Mouse (Mus musculus): ENCODE measurements around the gene Ifnar1. TPM values are rescaled to one million over a fixed set of nuclear protein-coding genes. Genes with fewer than 3 reads are reported as not detected.

Gene Ifnar1
- polyA plus RNA-seq, 1 experiment: 12.7 TPM

- no peak for TF ChIP-seq GATA1 (IDR thresholded peaks at IDR 0.05; ENCODE audit: low read length)
These were observed 56.6 kb downstream of the Ifnar1 start for GRCm38 (mm10) chr16:91541573-91542081.

- no peak for TF ChIP-seq GATA1 (IDR thresholded peaks at IDR 0.05; ENCODE audit: low read length)
These were observed 58.6 kb downstream of the Ifnar1 start for GRCm38 (mm10) chr16:91543619-91544018.

GRCm38 (mm10) chr16:91545597-91546281, 60.7 kb downstream of the Ifnar1 start:
- peak; percentile 91 for TF ChIP-seq GATA1 (IDR thresholded peaks at IDR 0.05; ENCODE audit: low read length)

GRCm38 (mm10) chr16:91546391-91546835, 61.4 kb downstream of the Ifnar1 start:
- TF ChIP-seq GATA1 (IDR thresholded peaks at IDR 0.05; ENCODE audit: low read length): no peak

GRCm38 (mm10) chr16:91546836-91547741, 62.1 kb downstream of the Ifnar1 start, which contains the start of gene Ifngr2:
Gene Ifngr2 (plus strand): TSS chr16:91547072.
- TF ChIP-seq GATA1 (IDR thresholded peaks at IDR 0.05; ENCODE audit: low read length): no peak

- TF ChIP-seq GATA1 (IDR thresholded peaks at IDR 0.05; ENCODE audit: low read length): no peak
These were observed 62.9 kb downstream of the Ifnar1 start for GRCm38 (mm10) chr16:91547974-91548373.

- no peak for TF ChIP-seq GATA1 (IDR thresholded peaks at IDR 0.05; ENCODE audit: low read length)
These were observed 63.5 kb downstream of the Ifnar1 start for GRCm38 (mm10) chr16:91548586-91548985.

- no peak for TF ChIP-seq GATA1 (IDR thresholded peaks at IDR 0.05; ENCODE audit: low read length)
These were observed 64.0 kb downstream of the Ifnar1 start for GRCm38 (mm10) chr16:91548996-91549395.

GRCm38 (mm10) chr16:91549616-91550015, 64.6 kb downstream of the Ifnar1 start:
- TF ChIP-seq GATA1 (IDR thresholded peaks at IDR 0.05; ENCODE audit: low read length): no peak

- TF ChIP-seq GATA1 (IDR thresholded peaks at IDR 0.05; ENCODE audit: low read length): no peak
These were observed 66.1 kb downstream of the Ifnar1 start for GRCm38 (mm10) chr16:91551081-91551524.

GRCm38 (mm10) chr16:91552072-91552471, 67.0 kb downstream of the Ifnar1 start:
- no peak for TF ChIP-seq GATA1 (IDR thresholded peaks at IDR 0.05; ENCODE audit: low read length)

GRCm38 (mm10) chr16:91553625-91554024, 68.6 kb downstream of the Ifnar1 start:
- no peak for TF ChIP-seq GATA1 (IDR thresholded peaks at IDR 0.05; ENCODE audit: low read length)

GRCm38 (mm10) chr16:91555017-91555605, 70.1 kb downstream of the Ifnar1 start:
- no peak for TF ChIP-seq GATA1 (IDR thresholded peaks at IDR 0.05; ENCODE audit: low read length)

GRCm38 (mm10) chr16:91556659-91557058, 71.6 kb downstream of the Ifnar1 start:
- no peak for TF ChIP-seq GATA1 (IDR thresholded peaks at IDR 0.05; ENCODE audit: low read length)

Other genes starting within 250 kb of the Ifnar1 start
- gene Olig1, start 215.5 kb upstream of the Ifnar1 start, polyA plus RNA-seq (2012): not detected in 2 replicates
- 28.8 and 44.2 TPM in 2 replicates for gene Ifnar2, start 112.5 kb upstream of the Ifnar1 start, polyA plus RNA-seq (2012)
- gene Gm21970, start 93.5 kb upstream of the Ifnar1 start, polyA plus RNA-seq (2012): not detected in 2 replicates
- 15.2 and 17.3 TPM in 2 replicates for gene Il10rb, start 79.1 kb upstream of the Ifnar1 start, polyA plus RNA-seq (2012)
- gene Ifngr2, start 61.8 kb downstream of the Ifnar1 start, polyA plus RNA-seq (2012): 20.8 and 26.8 TPM in 2 replicates
- 1.1 and 1.7 TPM in 2 replicates for gene Tmem50b, start 112.6 kb downstream of the Ifnar1 start, polyA plus RNA-seq (2012)
- 0.26 and 0.69 TPM in 2 replicates for gene Dnajc28, start 133.8 kb downstream of the Ifnar1 start, polyA plus RNA-seq (2012)
- 605 and 659 TPM in 2 replicates for gene Gart, start 161.7 kb downstream of the Ifnar1 start, polyA plus RNA-seq (2012)
- gene Son, start 162.3 kb downstream of the Ifnar1 start, polyA plus RNA-seq (2012): 45.2 and 49.5 TPM in 2 replicates
- gene Donson, start 203.5 kb downstream of the Ifnar1 start, polyA plus RNA-seq (2012): 24.0 and 31.3 TPM in 2 replicates
- 3.6 and 3.7 TPM in 2 replicates for gene Cryzl1, start 243.7 kb downstream of the Ifnar1 start, polyA plus RNA-seq (2012)
- 28.3 and 35.8 TPM in 2 replicates for gene Itsn1, start 244.0 kb downstream of the Ifnar1 start, polyA plus RNA-seq (2012)